ENCODE assay signal across 8 mouse cellular contexts in the genomic region with DNA sequence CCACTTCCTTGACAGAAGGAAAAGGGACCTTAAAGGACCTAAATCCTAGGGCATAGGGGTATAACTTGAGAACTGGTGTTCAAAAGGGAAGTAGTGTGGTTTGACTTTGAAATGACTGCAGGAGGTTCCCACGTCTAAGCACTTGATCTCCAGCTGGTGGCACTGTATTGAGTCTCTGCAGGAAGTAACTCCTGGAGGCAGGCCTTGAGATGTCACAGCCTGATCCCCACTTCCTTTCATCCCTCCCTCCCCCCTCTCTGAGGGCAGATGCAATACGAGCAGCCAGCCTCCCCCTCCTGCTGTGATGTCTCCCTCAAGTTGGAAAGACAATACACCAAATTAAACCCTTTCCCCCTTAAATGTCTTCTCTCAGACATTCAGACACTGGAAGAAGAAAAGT. TPM values are rescaled to one million over a fixed set of nuclear protein-coding genes. Genes with fewer than 3 reads are reported as not detected.
DNase-seq lines count a peak whose midpoint lies in the region; ATAC-seq and TF ChIP-seq lines count a peak whose summit lies in the region.

No protein-coding gene starts in this region.

- H3K4me1 ChIP-seq in ES-Bruce4 (ENCODE audit: control insufficient read depth, insufficient read depth, low read length): peaks cover 12% of the 10 kb centered on the region
- H3K4me1 ChIP-seq in kidney, embryonic 16.5 days (ENCODE audit: insufficient read depth, low read length): peaks cover 11% of the 10 kb centered on the region

- peak; percentile 92 for ATAC-seq in granulocyte monocyte progenitor cell, adult 5-6 weeks (replicated peaks; ENCODE audit: poor library complexity, severe bottlenecking)
- peak; percentile 82; the same call in 1 of the 2 replicates for ATAC-seq in kidney, embryonic 16.5 days (ENCODE audit: low FRiP score, low TSS enrichment)

- H3K9me3 ChIP-seq in ES-Bruce4 (replicated peaks; ENCODE audit: control insufficient read depth, insufficient read depth, low read length, poor library complexity, severe bottlenecking): no peaks in the 10 kb centered on the region
- no peaks in the 10 kb centered on the region for H3K9me3 ChIP-seq in kidney, embryonic 16.5 days (ENCODE audit: low read length)

- no peak overlapping the region for H3K4me3 ChIP-seq in ES-Bruce4 (ENCODE audit: low read depth, low read length)
- no peak overlapping the region for H3K4me3 ChIP-seq in kidney, embryonic 16.5 days (ENCODE audit: low read length)
- H3K4me3 ChIP-seq in macrophage (ENCODE audit: inconsistent target): no peak overlapping the region

- H3K4me2 ChIP-seq in kidney, embryonic 16.5 days (replicated peaks; ENCODE audit: low read depth, low read length): no peak overlapping the region

- peak; percentile 94 for TF ChIP-seq EP300 in ES-Bruce4 (IDR thresholded peaks at IDR 0.05; ENCODE audit: insufficient read depth, low read depth, low read length)

- 11% methylated on average over 2 of the region's 2 CpGs for WGBS in kidney, embryonic 16.5 days
- 0% methylated on average over 2 of the region's 2 CpGs for WGBS in macrophage (ENCODE audit: missing documents)

- DNase-seq in 3T3-L1 (ENCODE audit: low read depth, low spot score) (peak; percentile 20), MN1 (ENCODE audit: low spot score) (no peak)
- peak; percentile 71 for DNase-seq in thymus, postnatal 4 days
- DNase-seq in right cerebral cortex, postnatal 10 days (ENCODE audit: low spot score in 2 of 2): no peak

- H3K27me3 ChIP-seq in ES-Bruce4 (ENCODE audit: control insufficient read depth, insufficient read depth, low read length, poor library complexity, severe bottlenecking): no peaks in the 10 kb centered on the region
- no peaks in the 10 kb centered on the region for H3K27me3 ChIP-seq in kidney, embryonic 16.5 days (ENCODE audit: insufficient read depth, low read length)

- TF ChIP-seq CTCF in ES-Bruce4 (IDR thresholded peaks at IDR 0.05; ENCODE audit: low read depth, low read length): peak; percentile 31

- no peaks in the 10 kb centered on the region for H3K36me3 ChIP-seq in ES-Bruce4 (ENCODE audit: control insufficient read depth, insufficient read depth, low read length, poor library complexity, severe bottlenecking)
- no peaks in the 10 kb centered on the region for H3K36me3 ChIP-seq in kidney, embryonic 16.5 days (ENCODE audit: insufficient read depth, low read length)
- H3K36me3 ChIP-seq in macrophage (ENCODE audit: inconsistent target): no peaks in the 10 kb centered on the region

- H3K79me2 ChIP-seq in macrophage (ENCODE audit: inconsistent target): no peaks in the 10 kb centered on the region

- no peak overlapping the region for H3K9ac ChIP-seq in ES-Bruce4 (ENCODE audit: low read depth, poor library complexity, severe bottlenecking)
- peak overlapping the region; percentile 12; the same call in 1 of the 2 replicates for H3K9ac ChIP-seq in kidney, embryonic 16.5 days (replicated peaks; ENCODE audit: low read length)

- TF ChIP-seq POLR2A in ES-Bruce4 (IDR thresholded peaks at IDR 0.05; ENCODE audit: insufficient read depth, low read length): no peak

- peak overlapping the region; percentile 70 for H3K27ac ChIP-seq in ES-Bruce4 (ENCODE audit: insufficient read depth, low read length)
- peak overlapping the region; percentile 72 for H3K27ac ChIP-seq in kidney, embryonic 16.5 days (ENCODE audit: low read length)
- peak overlapping the region; percentile 66 for H3K27ac ChIP-seq in macrophage

RNA-seq across cellular contexts. Expression of a gene that starts 14.6 kb away (rescaled TPM):
- 49.6 and 57.2 TPM in 2 replicates for polyA plus RNA-seq in ES-Bruce4 (2011; ENCODE audit: insufficient read depth, insufficient read length, low read depth, missing spikeins)
- 80.3 and 105 TPM in 2 replicates for total RNA-seq in granulocyte monocyte progenitor cell, adult 5-6 weeks (2014; fragmentation: Nextera tagmentation)
- 50.8 and 51.8 TPM in 2 replicates for total RNA-seq in granulocyte monocyte progenitor cell, adult 5-6 weeks (2017)
- 35.3 and 40.3 TPM in 2 replicates for polyA plus RNA-seq in kidney, embryonic 16.5 days (2015; fragmentation: Nextera tagmentation; extraction: Ambion mirVana)
- total RNA-seq in macrophage (2018; cell fraction: chromatin; rRNA removed): 100 to 1,000 TPM in 12 of 26 experiments, 10 to 100 TPM in 13, 1 to 10 TPM in 1; 9.9 to 146 (median 94.4) TPM
- 10 to 100 TPM in 10 of 26 experiments, 1 to 10 TPM in 16; 4.9 to 12.5 (median 9.6) TPM for total RNA-seq in macrophage (2018; cell fraction: cytosol; rRNA removed)
- total RNA-seq in macrophage (2018; cell fraction: nucleus; rRNA removed): 10 to 100 TPM in 24 of 26 experiments, 1 to 10 TPM in 2; 8.0 to 85.6 (median 46.4) TPM
- 7.0 to 8.0 TPM (median 7.1 TPM) in 3 replicates for polyA plus RNA-seq in macrophage (2018)

RNA-seq across cellular contexts. Expression of a gene that starts 52.5 kb away (rescaled TPM):
- polyA plus RNA-seq in ES-Bruce4 (2011; ENCODE audit: insufficient read depth, insufficient read length, low read depth, missing spikeins): 140 and 149 TPM in 2 replicates
- 38.0 and 47.4 TPM in 2 replicates for total RNA-seq in granulocyte monocyte progenitor cell, adult 5-6 weeks (2014; fragmentation: Nextera tagmentation)
- 54.0 and 54.3 TPM in 2 replicates for total RNA-seq in granulocyte monocyte progenitor cell, adult 5-6 weeks (2017)
- 32.2 and 34.0 TPM in 2 replicates for polyA plus RNA-seq in kidney, embryonic 16.5 days (2015; fragmentation: Nextera tagmentation; extraction: Ambion mirVana)
- total RNA-seq in macrophage (2018; cell fraction: chromatin; rRNA removed): 100 to 1,000 TPM in 21 of 26 experiments, 10 to 100 TPM in 5; 75.5 to 547 (median 353) TPM
- total RNA-seq in macrophage (2018; cell fraction: cytosol; rRNA removed): 100 to 1,000 TPM in 12 of 26 experiments, 10 to 100 TPM in 14; 59.2 to 158 (median 88.9) TPM
- 100 to 1,000 TPM; 101 to 555 (median 278) TPM for total RNA-seq in macrophage (2018; cell fraction: nucleus; rRNA removed)
- 35.2 to 62.9 TPM (median 43.9 TPM) in 3 replicates for polyA plus RNA-seq in macrophage (2018)

Comparison
In these comparisons a context has a peak if more than half of its experiments do, and no peak if none do; other contexts are left out.
1. DNase-seq: peak in 3T3-L1 (single experiment) and thymus, postnatal 4 days (single experiment); none in MN1 (single experiment) and right cerebral cortex, postnatal 10 days (0 of 2).
2. Peak in every context shown above with its lines, with median percentiles within 50 percentile points of each other: H3K27ac ChIP-seq.